Mouse (Mus musculus) spleen, postnatal 36 days (tissue): ENCODE results near the gene 4930539E08Rik.

ENCODE experiments used
- DNase-seq, 2 experiments: peaks; one replicate each; pipeline ENCODE4 v3.0.0; 2022; ENCODE audit warnings: low spot score in 2 of 2, mixed read lengths in 1 of 2

Gene 4930539E08Rik

DNA sequence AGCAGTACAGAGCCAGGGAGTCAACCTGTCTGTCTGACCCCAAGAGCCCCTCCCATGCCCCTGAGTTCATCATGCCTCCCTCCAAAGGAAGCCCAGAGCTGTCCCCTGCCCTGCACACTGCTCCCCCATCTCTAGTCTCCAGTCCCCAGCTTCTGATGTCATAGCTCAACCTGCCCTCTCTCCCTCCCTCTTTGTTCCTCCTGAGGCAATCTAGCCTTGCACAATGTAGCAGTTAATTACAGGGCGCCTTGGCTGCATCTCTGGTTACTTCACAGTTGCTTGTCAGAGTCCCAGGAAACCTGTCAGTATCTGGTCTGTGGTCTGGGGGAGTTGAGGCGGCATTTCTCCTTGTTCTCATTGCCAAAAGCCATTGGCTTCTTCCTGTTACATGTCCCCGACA lies 59.1 kb downstream of the 4930539E08Rik start:
- DNase-seq = no peak

DNA sequence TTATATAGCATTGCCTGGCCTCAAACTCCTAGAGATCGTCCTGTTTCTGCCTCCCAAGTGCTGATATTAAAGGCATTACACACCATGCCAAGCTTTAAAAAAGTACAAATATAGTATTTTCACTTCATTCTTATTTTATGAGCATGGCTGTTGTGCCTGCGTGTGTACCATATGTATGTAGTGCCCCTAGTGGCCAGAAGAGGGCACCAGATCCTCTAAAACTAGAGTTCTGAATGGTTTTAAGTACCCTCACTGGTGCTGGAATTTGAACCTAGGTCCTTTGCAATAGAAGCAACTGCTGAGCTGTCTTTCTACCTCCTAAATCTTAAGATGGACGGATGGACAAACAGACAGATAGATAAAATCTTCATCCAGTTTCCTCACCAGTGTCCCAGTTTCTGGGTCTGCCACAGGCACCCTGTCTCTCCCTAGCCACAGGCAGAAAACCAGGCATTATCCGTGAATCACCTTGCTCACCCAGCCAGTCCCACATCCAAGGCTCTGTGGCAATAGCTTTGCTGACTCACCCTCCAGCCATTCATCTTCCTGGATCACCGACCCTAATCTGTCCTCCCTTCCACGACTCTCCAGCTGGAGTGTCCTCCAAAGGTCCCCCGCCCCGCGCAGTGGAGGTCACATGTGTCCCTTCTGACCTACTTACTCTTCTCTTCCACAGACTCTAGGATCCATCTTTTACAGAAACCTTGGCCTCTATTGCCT lies 59.8 kb downstream of the 4930539E08Rik start:
- peak; percentile 27 to 50 for DNase-seq

DNA sequence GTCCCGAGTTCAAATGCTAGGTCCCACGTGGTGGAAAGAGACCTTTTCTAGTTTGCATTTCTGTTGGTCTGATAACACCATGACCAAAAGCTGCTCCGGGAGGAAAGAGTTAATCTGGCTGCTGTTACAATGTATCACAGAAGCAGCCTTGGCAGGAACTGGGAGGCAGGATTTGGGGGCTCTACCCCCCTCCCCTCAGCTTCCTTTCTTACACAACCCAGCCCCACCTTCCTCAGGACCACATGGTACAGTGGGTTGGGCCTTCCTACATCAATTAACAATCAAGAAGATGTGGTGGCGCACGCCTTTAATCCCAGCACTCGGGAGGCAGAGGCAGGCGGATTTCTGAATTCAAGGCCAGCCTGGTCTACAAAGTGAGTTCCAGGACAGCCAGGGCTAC lies 60.7 kb downstream of the 4930539E08Rik start:
- no peak for DNase-seq

DNA sequence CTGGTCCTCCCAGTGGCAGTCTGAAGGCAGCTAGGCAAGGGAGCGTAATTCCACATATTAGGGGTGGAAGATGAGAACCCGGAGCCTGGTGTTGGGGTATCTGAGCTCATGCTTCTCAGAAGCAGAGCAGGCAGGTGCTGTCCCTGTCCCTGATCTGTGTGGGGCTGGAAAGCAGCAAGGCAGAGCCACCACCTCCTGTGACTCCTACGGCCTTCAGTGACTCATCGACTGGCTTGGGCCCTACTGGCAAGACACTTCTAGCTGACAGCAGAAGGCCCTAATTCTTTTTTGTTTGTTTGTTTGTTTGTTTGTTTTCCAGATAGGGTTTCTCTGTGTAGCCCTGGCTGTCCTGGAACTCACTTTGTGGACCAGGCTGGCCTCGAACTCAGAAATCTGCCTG lies 64.6 kb downstream of the 4930539E08Rik start:
- no peak for DNase-seq

DNA sequence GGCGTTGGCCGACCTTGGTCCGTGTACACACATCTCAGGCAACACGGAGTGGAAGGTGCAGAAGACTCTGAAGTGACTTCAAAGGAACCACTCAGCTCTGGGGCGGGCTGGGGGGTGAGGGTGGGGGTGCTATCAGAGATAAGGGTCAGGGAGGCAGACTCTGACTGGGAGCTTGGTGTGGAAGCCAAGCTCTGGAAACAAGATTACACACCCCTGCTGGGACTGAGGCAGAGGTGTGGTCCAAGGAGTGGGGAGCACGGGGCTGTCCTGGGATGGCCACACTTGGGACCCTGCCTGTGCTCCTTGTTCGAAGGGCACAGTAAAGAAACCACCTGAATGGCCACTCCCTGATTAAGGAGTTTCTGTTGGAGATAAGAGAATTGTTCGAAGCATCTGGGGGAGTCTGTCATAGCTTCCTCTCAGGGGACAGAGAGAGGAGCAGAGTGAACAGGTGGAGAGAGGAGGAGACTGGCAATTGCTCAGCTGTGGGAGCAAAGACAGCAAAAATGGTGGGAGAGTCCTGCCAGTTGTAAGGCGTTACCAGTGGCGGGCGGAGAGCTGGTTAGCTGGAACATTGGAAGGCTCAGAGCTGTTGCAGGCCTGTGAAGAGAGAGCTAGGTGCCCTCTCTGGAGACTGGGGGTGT lies 68.0 kb downstream of the 4930539E08Rik start:
- DNase-seq = no peak
